In genomic region chr12:99337171-99337435, GRCm38 (mm10) we compare ENCODE assay signal across 13 mouse cellular contexts.
A peak's percentile ranks its signal among the peaks of the same experiment; 100 is the strongest.
DNase-seq lines count a peak whose midpoint lies in the region; ATAC-seq and TF ChIP-seq lines count a peak whose summit lies in the region.
"Had no signal": no experiment of that assay in that cellular context is flagged by ENCODE, and none has a peak within 500 bp of the region (broad histone marks: within the 10 kb centered on the region; RNA-seq: fewer than 3 reads in every experiment).

No protein-coding gene starts in this region.

- H3K27me3 ChIP-seq in heart, adult 2 months (ENCODE audit: control insufficient read depth, insufficient read depth, low read length), result no peaks in the 10 kb centered on the region
- H3K27me3 ChIP-seq in embryonic facial prominence, embryonic 13.5 days, result no peaks in the 10 kb centered on the region
- no peaks in the 10 kb centered on the region for H3K27me3 ChIP-seq in limb, embryonic 12.5 days
- H3K27me3 ChIP-seq: liver, embryonic 15.5 days had no signal

- no peaks in the 10 kb centered on the region for H3K9me3 ChIP-seq in embryonic facial prominence, embryonic 13.5 days
- H3K9me3 ChIP-seq in limb, embryonic 12.5 days, result no peaks in the 10 kb centered on the region
- H3K9me3 ChIP-seq: liver, embryonic 15.5 days had no signal

- H3K4me2 ChIP-seq in embryonic facial prominence, embryonic 13.5 days, result no peak overlapping the region
- H3K4me2 ChIP-seq in limb, embryonic 12.5 days, result no peak overlapping the region
- H3K4me2 ChIP-seq: heart, embryonic 11.5 days; liver, embryonic 15.5 days had no signal

- H3K79me2 ChIP-seq in heart, adult 2 months (replicated peaks; ENCODE audit: control insufficient read depth, insufficient read depth, low read length), result peaks cover 3% of the 10 kb centered on the region; the same call in 1 of the 2 replicates

- WGBS in heart, adult 2 months, result 74% methylated on average over 3 of the region's 3 CpGs
- 86% methylated on average over 3 of the region's 3 CpGs for WGBS in embryonic facial prominence, embryonic 13.5 days
- WGBS in limb, embryonic 12.5 days, result 90% methylated on average over 3 of the region's 3 CpGs

- H3K9ac ChIP-seq in heart, adult 2 months (ENCODE audit: low read depth, low read length), result no peak overlapping the region
- no peak overlapping the region for H3K9ac ChIP-seq in embryonic facial prominence, embryonic 13.5 days
- no peak overlapping the region for H3K9ac ChIP-seq in limb, embryonic 12.5 days (replicated peaks)
- H3K9ac ChIP-seq: liver, embryonic 15.5 days had no signal

- TF ChIP-seq CTCF in heart, adult 2 months (IDR thresholded peaks at IDR 0.05), result no peak
- no peak for TF ChIP-seq CTCF in left cerebral cortex, adult 2 months (IDR thresholded peaks at IDR 0.05)

- no peak for ATAC-seq in embryonic facial prominence, embryonic 13.5 days (ENCODE audit: insufficient number of reproducible peaks, insufficient read depth, low FRiP score, low TSS enrichment, low read depth)
- no peak for ATAC-seq in limb, embryonic 12.5 days (ENCODE audit: insufficient number of reproducible peaks, insufficient read depth, low FRiP score, low TSS enrichment, low read depth)
- ATAC-seq: CD4-positive, CD25-positive, alpha-beta regulatory T cell, adult 4 months had no signal

- peaks cover 23% of the 10 kb centered on the region for H3K36me3 ChIP-seq in heart, adult 2 months (ENCODE audit: control insufficient read depth, insufficient read depth, low read length)
- H3K36me3 ChIP-seq in embryonic facial prominence, embryonic 13.5 days, result peaks cover 20% of the 10 kb centered on the region
- H3K36me3 ChIP-seq in limb, embryonic 12.5 days, result peaks cover 21% of the 10 kb centered on the region

- H3K4me1 ChIP-seq in heart, adult 2 months (ENCODE audit: control insufficient read depth, insufficient read depth, low read length), result peaks cover 26% of the 10 kb centered on the region
- H3K4me1 ChIP-seq in embryonic facial prominence, embryonic 13.5 days, result peaks cover 77% of the 10 kb centered on the region
- H3K4me1 ChIP-seq in limb, embryonic 12.5 days (replicated peaks), result peaks cover 61% of the 10 kb centered on the region

- H3K4me3 ChIP-seq in heart, adult 2 months, result no peak overlapping the region
- H3K4me3 ChIP-seq in left cerebral cortex, adult 2 months, result no peak overlapping the region
- H3K4me3 ChIP-seq in embryonic facial prominence, embryonic 13.5 days, result no peak overlapping the region
- no peak overlapping the region for H3K4me3 ChIP-seq in limb, embryonic 12.5 days (replicated peaks)
- H3K4me3 ChIP-seq: erythroblast, embryonic 14.5 days; liver, embryonic 15.5 days had no signal

- no peak for TF ChIP-seq EP300 in heart, adult 2 months (IDR thresholded peaks at IDR 0.05; ENCODE audit: insufficient read depth, low read depth, low read length)

- H3K27ac ChIP-seq in heart, adult 2 months, result peak overlapping the region; percentile 81
- H3K27ac ChIP-seq in left cerebral cortex, adult 2 months, result 0 out of 2 replicates have a peak overlapping the region, but pooled peaks have one; percentile 3
- peak overlapping the region; percentile 68 for H3K27ac ChIP-seq in embryonic facial prominence, embryonic 13.5 days
- H3K27ac ChIP-seq in limb, embryonic 12.5 days, result peak overlapping the region; percentile 62; the same call in 1 of the 2 replicates
- H3K27ac ChIP-seq: liver, embryonic 15.5 days had no signal

- intact Hi-C loops in heart, adult 2 months (cut with DNase I), result loop anchor here (2.0 to 5.0 kb wide), 3 partner anchors 56 to 240 kb away; no protein-coding TSS in a partner anchor
- intact Hi-C loops in heart, postnatal 10 days (cut with DNase I), result loop anchor here (2.0 to 5.0 kb wide), 2 partner anchors 56 to 120 kb away; no protein-coding TSS in a partner anchor
- intact Hi-C loops in left cerebral cortex, adult 2 months (cut with DNase I), result loop anchor here (5.0 kb wide), 1 partner anchor 100 kb away; no protein-coding TSS in a partner anchor

- no peak for DNase-seq in heart, adult 2 months
- DNase-seq in heart, postnatal 10 days, result no peak
- DNase-seq in left cerebral cortex, adult 2 months (ENCODE audit: extremely low spot score in 1 of 2, low spot score in 2 of 2), result no peak
- DNase-seq in left cerebral cortex, adult 8-10 months (ENCODE audit: low spot score in 2 of 2), result no peak
- no peak for DNase-seq in urinary bladder, postnatal 14 days (ENCODE audit: low spot score)
- no peak for DNase-seq in yolk sac, embryonic 10.5 days (ENCODE audit: low spot score)
- DNase-seq: thymus, adult 2 months had no signal

- no peak for TF ChIP-seq POLR2A in heart, adult 2 months (IDR thresholded peaks at IDR 0.05; ENCODE audit: insufficient read depth, low read depth, low read length)

Comparison
In these comparisons a context has a peak if more than half of its experiments do, and no peak if none do; other contexts are left out.
1. H3K27ac ChIP-seq: peak in every context shown above with its lines; median percentile 81 in heart, adult 2 months; 68 in embryonic facial prominence, embryonic 13.5 days; 62 in limb, embryonic 12.5 days; 3 in left cerebral cortex, adult 2 months.